Mouse (Mus musculus): ENCODE measurements around the gene Prim1.

- TF ChIP-seq POLR2A (IDR thresholded peaks at IDR 0.05; ENCODE audit: borderline replicate concordance, control insufficient read depth, low read depth, low read length) = no peak
- no peak for TF ChIP-seq CTCF (IDR thresholded peaks at IDR 0.05; ENCODE audit: control insufficient read depth, insufficient read depth, low read length)
These were observed 8.5 kb downstream of the Prim1 start for GRCm38 (mm10) chr10:128023496-128023895.

Measured in bone marrow, adult 2 months (tissue).